Mouse (Mus musculus) olfactory bulb, adult 2 months (tissue): ENCODE measurements around the gene Bach2. TPM values are rescaled to one million over a fixed set of nuclear protein-coding genes. Genes with fewer than 3 reads are reported as not detected.

Source experiments
- H3K27ac ChIP-seq: fragments of 200-500 bp; 2 replicates; pipeline ENCODE4 v1.5.1; 2012; ENCODE audit warnings: low read depth, low read length; ENCODE audit not compliant: insufficient read depth
- H3K4me1 ChIP-seq: fragments of 200-500 bp; 2 replicates; pipeline ENCODE4 v1.6.1; 2012; ENCODE audit warnings: low read length; ENCODE audit not compliant: control insufficient read depth, insufficient read depth
- H3K4me3 ChIP-seq: fragments of 200-500 bp; 2 replicates; pipeline ENCODE4 v1.5.1; 2012; ENCODE audit warnings: mild to moderate bottlenecking, low read depth, low read length, moderate library complexity; ENCODE audit not compliant: insufficient read depth
- CTCF ChIP-seq: fragments of 200-500 bp; IDR thresholded peaks from 2 replicates; pipeline ENCODE4 v1.5.1; 2012; ENCODE audit warnings: low read depth, mild to moderate bottlenecking, low read length, moderate library complexity; ENCODE audit not compliant: insufficient read depth
- POLR2A ChIP-seq: fragments of 200-500 bp; IDR thresholded peaks from 2 replicates; pipeline ENCODE4 v1.6.1; 2012; ENCODE audit warnings: mild to moderate bottlenecking, low read depth, low read length, moderate library complexity; ENCODE audit not compliant: insufficient read depth
- WGBS: fragments of 180-500 bp; shearing (Covaris S2); methylation state at CpG from one replicate; pipeline ENCODE4 v1.1.7; 2018; 5-methylcytosine and 5-hydroxymethylcytosine counted together
- polyA plus RNA-seq: library from polyadenylated mRNA; stranded (reverse); fragments of >200 nt; gene quantifications from 2 replicates; pipeline ENCODE4 v1.2.4, GENCODE M21; 2012; ENCODE audit warnings: low replicate concordance; ENCODE audit not compliant: missing spikeins, insufficient read depth, insufficient read length

Gene Bach2
- polyA plus RNA-seq, 1 experiment = not detected

DNA sequence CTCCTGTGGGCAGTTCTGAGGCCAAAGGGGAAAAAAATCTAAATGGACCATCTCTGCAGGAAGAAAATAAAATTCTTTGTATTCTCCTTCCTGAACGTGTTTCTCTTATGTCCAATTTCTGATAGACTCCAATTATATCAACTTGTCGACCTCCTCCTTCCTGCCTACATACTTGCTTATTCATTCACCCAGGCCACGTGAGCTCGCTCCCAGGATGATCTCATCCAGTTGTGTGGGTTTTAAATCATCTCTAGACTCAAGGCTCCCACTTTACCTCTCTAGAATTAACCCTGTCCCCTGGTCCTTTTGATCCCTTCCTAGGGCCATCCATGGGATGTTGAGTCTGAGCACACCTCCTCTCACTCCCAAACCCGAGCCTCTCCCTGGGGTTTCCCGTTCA lies 225.9 kb downstream of the Bach2 start:
- 65% methylated on average over 6 of the region's 6 CpGs for whole genome bisulfite sequencing
- H3K4me3 ChIP-seq = no peak overlapping the region
- no peak overlapping the region for H3K27ac ChIP-seq
- H3K4me1 ChIP-seq = peaks cover 7% of the 10 kb centered on the region
- no peak for TF ChIP-seq POLR2A
- no peak for TF ChIP-seq CTCF

DNA sequence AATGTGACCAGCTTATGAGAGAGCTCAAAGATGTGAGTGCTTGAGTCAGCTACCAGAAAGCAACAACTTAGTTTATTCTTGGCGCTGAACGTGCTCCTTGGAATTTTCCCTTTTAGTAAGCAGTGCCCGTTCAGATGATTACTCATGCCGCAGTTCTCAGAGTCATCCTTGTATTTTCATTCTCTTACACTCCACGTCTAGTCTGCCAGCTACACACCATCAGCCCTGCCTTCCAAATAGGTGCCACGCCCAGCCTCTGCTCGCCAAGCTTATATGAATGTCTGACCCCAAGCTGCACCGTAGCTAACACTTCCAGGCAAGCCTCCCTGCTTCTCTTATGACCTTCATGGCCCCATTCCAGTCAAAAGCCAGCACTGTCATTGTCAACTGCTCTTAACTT lies 227.4 kb downstream of the Bach2 start:
- 49% methylated on average over 8 of the region's 8 CpGs for WGBS
- Histone ChIP-seq H3K27ac (0 out of 2 replicates have a peak overlapping the region, but pooled peaks have one; percentile 0), H3K4me3 (no peak overlapping the region), H3K4me1 (peaks cover 7% of the 10 kb centered on the region)
- TF ChIP-seq CTCF (no peak), POLR2A (no peak)

DNA sequence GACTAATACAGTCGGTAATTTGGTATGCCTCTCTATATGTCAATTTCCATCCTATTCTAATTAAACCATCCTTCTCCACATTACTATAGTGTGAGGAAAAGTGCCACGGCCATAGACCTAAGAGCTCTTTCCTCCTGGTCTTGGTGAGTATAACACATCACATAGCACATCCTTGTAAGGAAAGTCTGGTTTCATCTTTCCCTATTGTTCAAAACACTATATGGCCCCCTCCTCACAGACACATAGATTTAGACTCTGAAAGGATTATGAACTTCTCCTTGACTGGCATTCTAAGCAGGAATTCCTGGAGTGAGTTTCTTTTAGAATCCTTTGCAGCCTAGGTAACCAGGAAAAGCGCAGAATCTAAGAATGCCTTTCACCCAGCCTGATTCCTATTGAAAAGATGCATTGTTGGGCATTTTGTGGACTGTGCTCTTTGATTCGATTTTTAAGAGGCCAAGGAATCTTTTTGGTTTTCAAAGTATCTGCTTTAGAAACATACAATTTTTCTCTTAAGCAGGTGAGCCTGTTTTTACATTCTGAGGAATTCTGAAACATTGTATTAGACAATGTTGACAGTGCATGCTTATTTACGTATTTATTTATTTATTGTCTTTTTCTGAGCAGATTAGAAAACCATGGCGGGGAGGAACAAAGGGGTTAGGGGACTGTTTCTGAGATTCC lies 239.5 kb downstream of the Bach2 start:
- TF ChIP-seq POLR2A (no peak), CTCF (no peak)
- whole genome bisulfite sequencing = 78% methylated on average over 6 of the region's 6 CpGs
- no peak overlapping the region for H3K27ac ChIP-seq
- no peak overlapping the region for H3K4me3 ChIP-seq
- peaks cover 7% of the 10 kb centered on the region for H3K4me1 ChIP-seq

DNA sequence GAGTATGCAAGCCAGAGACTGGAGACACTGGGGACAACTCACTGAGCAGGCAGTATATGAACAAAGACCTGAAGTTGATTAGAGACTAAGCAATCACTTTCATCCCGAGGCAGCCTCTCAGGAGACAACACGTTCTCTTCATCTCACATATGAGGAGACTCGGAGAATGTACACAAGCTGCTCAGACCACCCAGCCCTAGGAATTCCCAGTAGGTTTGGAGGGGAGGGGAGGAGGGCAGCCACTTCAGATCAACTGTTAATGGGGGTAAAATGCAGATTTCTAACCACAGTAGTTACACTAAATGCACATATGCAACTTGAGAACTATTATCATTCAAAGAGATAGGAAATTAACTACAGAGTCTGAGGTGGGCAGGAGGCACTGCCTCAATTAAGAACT lies 240.6 kb downstream of the Bach2 start:
- 80% methylated on average over 3 of the region's 3 CpGs for WGBS
- peaks cover 7% of the 10 kb centered on the region for H3K4me1 ChIP-seq

DNA sequence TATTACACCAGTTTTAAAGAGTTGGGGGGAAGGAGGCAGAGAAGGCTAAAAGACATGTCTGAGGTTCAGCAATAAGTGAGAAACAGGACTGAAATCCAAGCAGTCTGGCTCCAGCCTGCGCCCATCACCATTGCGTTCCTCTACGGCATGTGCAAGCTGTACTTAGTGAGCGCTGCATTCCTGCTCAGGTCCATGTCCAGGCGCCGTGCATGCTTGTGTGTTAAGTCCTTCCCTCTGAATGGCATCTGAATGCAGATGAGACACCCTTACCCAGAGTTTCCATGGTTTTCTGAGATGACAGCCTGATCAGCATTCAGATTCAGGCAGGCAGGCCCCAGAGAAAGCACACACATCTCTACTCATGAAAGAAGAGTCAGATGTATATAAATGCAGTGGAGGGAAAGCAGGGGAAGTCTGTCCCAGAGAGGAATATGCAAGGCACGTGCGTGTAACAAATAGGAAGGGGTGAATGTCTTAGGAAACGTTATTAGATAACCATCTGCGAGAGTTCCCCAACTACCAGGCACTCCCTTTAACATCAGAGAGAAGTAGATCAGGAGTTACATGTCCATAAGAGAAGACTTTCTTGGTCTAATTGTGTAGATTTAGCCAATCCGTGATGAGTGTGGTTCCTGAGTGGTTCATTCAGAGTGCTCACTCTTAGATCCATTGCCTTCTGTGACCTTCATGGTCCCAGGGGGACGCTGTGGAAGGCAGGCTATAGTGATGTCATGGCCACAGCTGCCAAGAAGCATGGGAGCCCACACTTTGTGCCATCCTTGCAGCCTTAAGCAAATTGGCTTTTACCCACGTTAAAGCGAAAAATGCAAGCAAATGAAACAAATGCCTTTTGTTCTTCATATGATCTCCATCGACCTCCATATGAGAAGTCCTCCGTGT lies 241.4 kb downstream of the Bach2 start:
- TF ChIP-seq POLR2A = no peak
- 87% methylated on average over 16 of the region's 16 CpGs for WGBS
- no peak overlapping the region for H3K4me3 ChIP-seq
- H3K27ac ChIP-seq = no peak overlapping the region
- H3K4me1 ChIP-seq = peaks cover 7% of the 10 kb centered on the region

More for the DNA sequence above, 240.6 kb downstream of the Bach2 start:
- Histone ChIP-seq H3K27ac (no peak overlapping the region), H3K4me3 (no peak overlapping the region)
- TF ChIP-seq POLR2A (no peak), CTCF (no peak)

DNA sequence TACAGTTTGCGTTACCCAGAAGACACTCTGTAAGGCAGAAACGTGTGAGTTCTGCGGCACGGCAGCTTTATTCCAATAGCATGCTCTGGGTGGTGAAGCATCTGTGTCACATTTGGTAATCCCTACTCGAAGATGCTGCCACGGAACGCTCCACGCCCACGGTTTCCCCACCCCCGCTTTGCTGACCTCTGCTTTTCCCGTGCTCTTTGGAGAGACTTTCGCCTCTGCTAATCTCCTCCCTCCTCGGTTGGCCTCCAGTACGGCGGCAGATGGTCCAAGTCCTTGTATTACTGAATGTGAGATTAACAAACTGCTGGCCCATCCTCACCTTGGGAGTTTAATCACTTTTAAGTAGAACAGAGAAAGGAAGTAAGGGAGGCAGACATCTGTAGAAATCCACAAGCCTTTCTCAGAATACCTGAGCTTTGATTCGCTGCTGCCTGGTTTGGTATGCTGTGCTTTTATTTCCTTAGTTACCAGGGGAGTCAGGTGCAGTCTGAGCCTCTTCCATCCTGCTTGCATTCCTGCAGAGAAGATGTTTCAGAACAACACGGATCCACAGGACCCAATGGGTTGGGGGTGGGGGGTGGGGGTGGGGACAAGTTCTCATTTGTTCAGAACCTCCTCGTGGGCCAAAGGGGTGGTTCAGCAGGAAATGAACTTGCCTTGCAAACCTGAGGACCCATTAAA lies 242.9 kb downstream of the Bach2 start:
- WGBS = 53% methylated on average over 18 of the region's 18 CpGs
- Histone ChIP-seq H3K27ac (no peak overlapping the region), H3K4me1 (peaks cover 7% of the 10 kb centered on the region), H3K4me3 (no peak overlapping the region)
- TF ChIP-seq CTCF = no peak
- TF ChIP-seq POLR2A = no peak

DNA sequence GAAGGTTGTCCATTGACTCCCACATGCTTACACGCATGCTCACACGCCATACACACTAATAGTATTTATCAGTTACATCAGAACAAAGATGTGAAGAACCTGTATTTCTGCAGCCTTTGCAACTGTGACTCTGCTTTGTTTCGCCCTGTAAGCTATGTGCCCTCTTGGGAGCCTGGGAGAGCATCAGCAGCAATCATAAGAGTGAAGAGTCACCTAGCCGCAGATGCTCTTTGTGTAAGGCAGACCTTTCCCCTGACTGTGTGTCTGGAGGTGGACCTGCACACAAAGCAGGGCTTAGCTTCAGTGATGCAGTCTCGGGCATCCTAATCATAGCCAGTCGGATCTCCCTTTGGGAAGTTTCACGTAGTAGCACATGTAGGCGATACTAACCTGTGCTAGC lies 243.5 kb downstream of the Bach2 start:
- Histone ChIP-seq H3K4me1 (peaks cover 11% of the 10 kb centered on the region), H3K27ac (no peak overlapping the region)
- 86% methylated on average over 8 of the region's 8 CpGs for WGBS

DNA sequence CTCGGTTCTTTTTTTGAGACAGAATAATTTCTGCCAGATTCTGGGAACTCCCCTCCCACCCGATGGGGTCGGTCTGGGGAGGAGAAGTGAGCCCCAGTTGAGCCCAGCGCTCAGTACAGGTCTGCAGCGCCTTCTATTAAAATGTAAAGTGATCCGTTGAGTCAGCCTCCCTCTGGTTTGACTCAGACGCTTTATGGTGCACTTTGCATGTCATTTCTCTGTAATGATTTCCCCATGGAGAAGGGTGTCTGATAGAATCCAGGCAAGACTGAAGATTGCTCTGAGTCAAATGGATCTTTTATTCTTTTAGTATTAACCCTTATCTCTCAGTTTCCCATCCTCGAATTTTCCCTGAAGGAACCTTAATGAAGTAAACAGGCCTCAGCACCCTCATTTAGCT lies 244.3 kb downstream of the Bach2 start:
- Histone ChIP-seq H3K27ac (no peak overlapping the region), H3K4me3 (no peak overlapping the region), H3K4me1 (peaks cover 11% of the 10 kb centered on the region)
- TF ChIP-seq CTCF = no peak
- no peak for TF ChIP-seq POLR2A
- whole genome bisulfite sequencing = 42% methylated on average over 8 of the region's 8 CpGs

More for the DNA sequence above, 243.5 kb downstream of the Bach2 start:
- no peak overlapping the region for H3K4me3 ChIP-seq
- TF ChIP-seq POLR2A (no peak), CTCF (no peak)

DNA sequence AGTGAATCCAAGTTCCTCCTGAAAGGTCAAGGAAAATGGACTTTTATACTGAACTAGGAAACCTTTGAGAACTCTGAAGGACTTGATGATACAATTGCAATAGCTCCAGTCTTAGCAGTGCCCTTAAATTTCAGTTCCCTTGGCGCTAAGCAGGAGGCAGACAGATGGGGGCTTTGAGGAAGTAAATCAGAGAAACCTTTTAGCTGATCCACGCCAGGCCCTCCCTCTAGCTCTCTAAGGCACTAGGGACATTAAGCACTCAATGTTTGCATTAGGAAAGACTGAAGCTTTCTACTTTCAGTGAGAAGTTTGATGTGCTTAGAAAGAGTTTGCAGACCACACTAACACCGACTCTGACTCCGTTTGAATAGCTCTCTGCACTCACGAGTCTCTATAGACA lies 247.2 kb downstream of the Bach2 start:
- peaks cover 11% of the 10 kb centered on the region for H3K4me1 ChIP-seq
- TF ChIP-seq POLR2A (no peak), CTCF (no peak)
- no peak overlapping the region for H3K4me3 ChIP-seq
- H3K27ac ChIP-seq = no peak overlapping the region
- 66% methylated on average over 5 of the region's 5 CpGs for WGBS
